7 mouse cellular contexts compared by ENCODE assay signal in the genomic region with DNA sequence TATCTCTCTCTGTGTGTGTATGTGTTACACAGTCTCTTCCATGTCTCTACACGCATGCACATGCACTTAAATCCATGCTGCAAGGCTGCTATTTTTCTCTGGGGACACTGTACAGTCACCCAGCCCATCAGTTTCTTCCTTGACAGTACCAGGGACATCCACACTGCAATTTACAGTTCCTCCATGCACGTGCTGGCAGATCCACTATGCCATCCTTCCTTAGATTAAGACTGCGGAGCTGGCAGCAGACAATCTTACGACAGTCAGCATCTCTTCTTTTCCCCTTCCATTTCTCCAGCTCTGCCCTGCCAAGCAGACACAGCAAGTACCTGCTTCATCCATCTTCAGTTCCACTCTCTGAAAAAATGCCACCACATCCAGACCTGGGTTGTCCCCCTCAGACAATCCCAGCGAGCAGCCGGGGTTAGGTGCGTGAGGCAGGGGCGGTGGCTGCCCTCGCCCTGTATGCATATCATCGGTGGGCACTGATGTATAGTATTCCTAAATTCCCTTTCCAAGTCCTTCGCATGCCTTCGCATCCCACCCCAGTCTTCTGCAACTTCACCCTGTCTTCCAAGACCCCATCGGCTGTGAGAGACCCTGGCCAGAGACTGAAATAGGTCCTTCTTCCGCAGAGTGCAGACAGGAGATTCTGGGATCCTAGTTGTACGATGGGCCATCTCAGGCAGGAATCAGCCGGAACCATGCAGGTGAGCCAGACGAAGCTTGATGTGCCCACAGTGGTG.
DNase-seq lines count a peak whose midpoint lies in the region; ATAC-seq lines count a peak whose summit lies in the region.

No protein-coding gene starts in this region.

- H3K9ac ChIP-seq in forebrain, embryonic 14.5 days (ENCODE audit: low read length) = peak overlapping the region; percentile 59
- 0 out of 2 replicates have a peak overlapping the region, but pooled peaks have one; percentile 32 for H3K9ac ChIP-seq in intestine, embryonic 16.5 days (ENCODE audit: low read depth, low read length)
- H3K9ac ChIP-seq in midbrain, embryonic 14.5 days (replicated peaks; ENCODE audit: low read length) = peak overlapping the region; percentile 59

- no peaks in the 10 kb centered on the region for H3K27me3 ChIP-seq in forebrain, embryonic 14.5 days (replicated peaks; ENCODE audit: control insufficient read depth, insufficient read depth, low read length)
- no peaks in the 10 kb centered on the region for H3K27me3 ChIP-seq in intestine, embryonic 16.5 days (replicated peaks; ENCODE audit: control insufficient read depth, insufficient read depth, low read length)
- H3K27me3 ChIP-seq in midbrain, embryonic 14.5 days (ENCODE audit: control insufficient read depth, insufficient read depth, low read length) = no peaks in the 10 kb centered on the region

- H3K4me2 ChIP-seq in forebrain, embryonic 14.5 days (ENCODE audit: low read length) = peak overlapping the region; percentile 49
- H3K4me2 ChIP-seq in intestine, embryonic 16.5 days (ENCODE audit: low read depth, low read length) = peak overlapping the region; percentile 12; the same call in 1 of the 2 replicates
- peak overlapping the region; percentile 57 for H3K4me2 ChIP-seq in midbrain, embryonic 14.5 days (ENCODE audit: low read length)

- peak overlapping the region; percentile 96 for H3K27ac ChIP-seq in forebrain, embryonic 14.5 days (ENCODE audit: low read depth, low read length)
- H3K27ac ChIP-seq in intestine, embryonic 16.5 days (ENCODE audit: low read length) = peak overlapping the region; percentile 97
- peak overlapping the region; percentile 93 for H3K27ac ChIP-seq in midbrain, embryonic 14.5 days (replicated peaks; ENCODE audit: low read depth, low read length)

- 90% methylated on average over 17 of the region's 17 CpGs for WGBS in forebrain, embryonic 14.5 days
- WGBS in intestine, embryonic 16.5 days = 81% methylated on average over 17 of the region's 17 CpGs
- WGBS in midbrain, embryonic 14.5 days = 87% methylated on average over 17 of the region's 17 CpGs

- peak; percentile 4 for DNase-seq in ovary, postnatal 36 days (ENCODE audit: low spot score)
- DNase-seq in ovary, postnatal 14 days (ENCODE audit: low spot score) = no peak
- DNase-seq in forebrain, embryonic 14.5 days (ENCODE audit: low spot score) = peak; percentile 39
- no peak for DNase-seq in midbrain, embryonic 14.5 days
- DNase-seq in thymus, postnatal 25 days = peak; percentile 61

- no peak overlapping the region for H3K4me3 ChIP-seq in forebrain, embryonic 14.5 days (ENCODE audit: low read depth, low read length)
- H3K4me3 ChIP-seq in intestine, embryonic 16.5 days (ENCODE audit: low read length) = no peak overlapping the region
- peak overlapping the region; percentile 30 for H3K4me3 ChIP-seq in midbrain, embryonic 14.5 days (replicated peaks; ENCODE audit: low read depth, low read length)

- no peaks in the 10 kb centered on the region for H3K36me3 ChIP-seq in forebrain, embryonic 14.5 days (ENCODE audit: control insufficient read depth, insufficient read depth, low read length)
- no peaks in the 10 kb centered on the region for H3K36me3 ChIP-seq in intestine, embryonic 16.5 days (ENCODE audit: control insufficient read depth, insufficient read depth, low read length)
- no peaks in the 10 kb centered on the region for H3K36me3 ChIP-seq in midbrain, embryonic 14.5 days (ENCODE audit: control insufficient read depth, insufficient read depth, low read length)

- H3K4me1 ChIP-seq in forebrain, embryonic 14.5 days (ENCODE audit: control insufficient read depth, insufficient read depth, low read length) = peaks cover 46% of the 10 kb centered on the region
- H3K4me1 ChIP-seq in intestine, embryonic 16.5 days (ENCODE audit: control insufficient read depth, insufficient read depth, low read length) = peaks cover 23% of the 10 kb centered on the region
- H3K4me1 ChIP-seq in midbrain, embryonic 14.5 days (ENCODE audit: control insufficient read depth, insufficient read depth, low read length) = peaks cover 64% of the 10 kb centered on the region

- no peaks in the 10 kb centered on the region for H3K9me3 ChIP-seq in forebrain, embryonic 14.5 days (replicated peaks; ENCODE audit: control insufficient read depth, low read length)
- H3K9me3 ChIP-seq in intestine, embryonic 16.5 days (ENCODE audit: control insufficient read depth, low read length) = no peaks in the 10 kb centered on the region
- H3K9me3 ChIP-seq in midbrain, embryonic 14.5 days (ENCODE audit: control insufficient read depth, low read length) = no peaks in the 10 kb centered on the region

- no peak for ATAC-seq in forebrain, embryonic 14.5 days
- no peak for ATAC-seq in intestine, embryonic 16.5 days
- ATAC-seq in midbrain, embryonic 14.5 days (ENCODE audit: low FRiP score, low TSS enrichment) = no peak
- ATAC-seq in megakaryocyte-erythroid progenitor cell, adult 5-6 weeks (replicated peaks; ENCODE audit: low FRiP score, low TSS enrichment, poor library complexity, severe bottlenecking) = no peak

Comparison
In these comparisons a context has a peak if more than half of its experiments do, and no peak if none do; other contexts are left out.
1. DNase-seq: peak in ovary, postnatal 36 days (single experiment), forebrain, embryonic 14.5 days (single experiment) and thymus, postnatal 25 days (single experiment); none in ovary, postnatal 14 days (single experiment) and midbrain, embryonic 14.5 days (single experiment).
2. Peak in every context shown above with its lines, with median percentiles within 50 percentile points of each other: H3K27ac ChIP-seq, H3K4me2 ChIP-seq and H3K9ac ChIP-seq.